ENCODE assay signal across 12 mouse cellular contexts in the genomic region with DNA sequence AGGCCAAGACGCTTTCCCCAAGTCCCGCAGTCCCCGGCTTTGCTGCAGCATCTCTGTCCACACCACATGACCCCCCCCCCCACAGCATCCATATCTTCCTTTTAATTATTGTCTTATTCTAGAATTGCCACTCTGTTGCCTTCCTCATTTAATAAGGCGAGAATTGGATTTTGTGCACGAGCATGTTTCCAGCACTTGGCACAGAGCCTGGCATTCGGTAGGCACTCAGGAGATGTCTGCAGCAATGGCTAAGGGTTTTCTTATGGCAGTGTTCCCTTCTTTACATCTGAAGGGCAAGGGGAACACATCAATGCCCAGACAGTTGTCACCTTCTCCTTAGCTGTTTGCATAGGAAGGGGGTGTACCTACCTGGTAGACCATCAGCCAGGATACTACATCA.
DNase-seq lines count a peak whose midpoint lies in the region.
"Had no signal": no experiment of that assay in that cellular context is flagged by ENCODE, and none has a peak within 500 bp of the region (broad histone marks: within the 10 kb centered on the region; RNA-seq: fewer than 3 reads in every experiment).

No protein-coding gene starts in this region.

- peak; percentile 16 to 40 for DNase-seq in cerebellum, postnatal 25 days
- DNase-seq in cerebellum, postnatal 36 days: no peak
- peak; percentile 30 for DNase-seq in left cerebral cortex, postnatal 4 days
- no peak for DNase-seq in left cerebral cortex, adult 8-10 months (ENCODE audit: low spot score in 2 of 2)
- peak; percentile 25 for DNase-seq in right cerebral cortex, postnatal 14 days
- no peak for DNase-seq in right cerebral cortex, postnatal 36 days (ENCODE audit: low spot score in 2 of 2)
- DNase-seq: adrenal gland, postnatal 14 days; cerebellum, adult 2 months; embryo, embryonic 11 days; gastrocnemius, postnatal 36 days; heart, adult 11 months; heart, postnatal 36 days had no signal

- intact Hi-C loops in left cerebral cortex, postnatal 4 days (cut with DNase I): no loop called here

Comparison
In these comparisons a context has a peak if more than half of its experiments do, and no peak if none do; other contexts are left out.
1. DNase-seq: peak in cerebellum, postnatal 25 days (2 of 2), left cerebral cortex, postnatal 4 days (single experiment) and right cerebral cortex, postnatal 14 days (single experiment); none in cerebellum, postnatal 36 days (0 of 2), left cerebral cortex, adult 8-10 months (0 of 2) and right cerebral cortex, postnatal 36 days (0 of 2).